Mouse (Mus musculus) stomach, postnatal 0 days (tissue): ENCODE results near the gene Golga4. TPM values are rescaled to one million over a fixed set of nuclear protein-coding genes. Genes with fewer than 3 reads are reported as not detected.

Experiments used
- ATAC-seq: fragments of 200-750 bp; cut with Nextera tagmentation; 2 replicates; pipeline ENCODE4 v1.8.0; 2017; ENCODE audit not compliant: low FRiP score, low TSS enrichment
- DNase-seq: peaks from one replicate; pipeline ENCODE4 v3.0.0-alpha.2; 2016; ENCODE audit warnings: low spot score
- H3K27ac ChIP-seq: fragments of 300-500 bp; sonication (generic); replicated peaks from 2 replicates; pipeline ENCODE4 v1.5.1; 2014; ENCODE audit warnings: mild to moderate bottlenecking, control low read depth
- H3K27me3 ChIP-seq: fragments of 300-500 bp; sonication (generic); 2 replicates; pipeline ENCODE4 v1.6.1; 2014; ENCODE audit warnings: low read length; ENCODE audit not compliant: control insufficient read depth, insufficient read depth
- H3K36me3 ChIP-seq: fragments of 300-500 bp; sonication (generic); 2 replicates; pipeline ENCODE4 v1.6.1; 2014; ENCODE audit warnings: low read length, mixed read lengths; ENCODE audit not compliant: control insufficient read depth, insufficient read depth
- H3K4me1 ChIP-seq: fragments of 300-500 bp; sonication (generic); replicated peaks from 2 replicates; pipeline ENCODE4 v1.6.1; 2014; ENCODE audit warnings: antibody characterized with exemption; ENCODE audit not compliant: control insufficient read depth, insufficient read depth
- H3K4me2 ChIP-seq: fragments of 300-500 bp; sonication (generic); replicated peaks from 2 replicates; pipeline ENCODE4 v1.6.1; 2014; ENCODE audit warnings: low read depth, mild to moderate bottlenecking, control low read depth, moderate library complexity
- H3K4me3 ChIP-seq: fragments of 300-500 bp; sonication (generic); 2 replicates; pipeline ENCODE4 v1.5.1; 2014; ENCODE audit warnings: low read depth, low read length, control low read depth
- H3K9ac ChIP-seq: fragments of 300-500 bp; sonication (generic); 2 replicates; pipeline ENCODE4 v1.6.1; 2014; ENCODE audit warnings: mild to moderate bottlenecking, low read length, control low read depth, mixed read lengths
- H3K9me3 ChIP-seq: fragments of 300-500 bp; sonication (generic); 2 replicates; pipeline ENCODE4 v1.6.1; 2016; ENCODE audit warnings: low read length; ENCODE audit not compliant: control insufficient read depth
- CTCF ChIP-seq: IDR thresholded peaks from 2 replicates; pipeline ENCODE4 v1.5.1; 2016; ENCODE audit warnings: antibody characterized with exemption, low read depth, mild to moderate bottlenecking, moderate library complexity
- EP300 ChIP-seq: optimal IDR thresholded peaks from 2 replicates; pipeline ENCODE3; 2016; ENCODE audit warnings: antibody characterized with exemption
- WGBS: fragments of 180-500 bp; shearing (Covaris S2); extraction: QIAGEN DNeasy Blood & Tissue Kit; methylation state at CpG from one replicate; pipeline ENCODE4 v1.1.7; 2014; 5-methylcytosine and 5-hydroxymethylcytosine counted together
- polyA plus RNA-seq: library from polyadenylated mRNA; unstranded; fragments of >200 nt; fragmentation: Nextera tagmentation; extraction: Ambion mirVana; gene quantifications from 2 replicates; pipeline ENCODE4 v1.2.1, GENCODE M21; 2015

Golga4 gene
- polyA plus RNA-seq, 1 experiment from 2014 or later = 34.2 TPM

DNA sequence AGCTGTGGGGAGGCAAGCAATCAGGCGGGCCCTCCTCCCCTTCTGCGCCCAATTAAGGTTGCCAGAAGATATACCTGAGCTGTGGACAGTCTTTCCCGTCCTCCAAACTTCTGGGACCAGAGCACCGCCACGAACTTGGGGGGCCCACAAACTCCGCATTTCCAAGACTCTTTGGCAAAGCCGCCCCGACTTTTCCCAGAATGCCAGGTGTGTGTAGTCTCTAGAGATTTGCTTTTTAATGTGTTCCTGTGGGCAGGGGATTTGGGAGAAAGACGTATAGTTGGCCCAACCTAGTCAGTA, 19.0 kb upstream of the Golga4 start:
- H3K36me3 ChIP-seq = no peaks in the 10 kb centered on the region
- no peak overlapping the region for H3K4me3 ChIP-seq
- H3K4me2 ChIP-seq = no peak overlapping the region
- 5% methylated on average over 8 of the region's 9 CpGs for WGBS
- H3K9ac ChIP-seq = no peak overlapping the region
- no peaks in the 10 kb centered on the region for H3K9me3 ChIP-seq
- ATAC-seq (no peak), DNase-seq (no peak)
- peaks cover 3% of the 10 kb centered on the region for H3K4me1 ChIP-seq
- TF ChIP-seq EP300 (no peak), CTCF (no peak)
- H3K27me3 ChIP-seq = peaks cover 15% of the 10 kb centered on the region
- no peak overlapping the region for H3K27ac ChIP-seq

DNA sequence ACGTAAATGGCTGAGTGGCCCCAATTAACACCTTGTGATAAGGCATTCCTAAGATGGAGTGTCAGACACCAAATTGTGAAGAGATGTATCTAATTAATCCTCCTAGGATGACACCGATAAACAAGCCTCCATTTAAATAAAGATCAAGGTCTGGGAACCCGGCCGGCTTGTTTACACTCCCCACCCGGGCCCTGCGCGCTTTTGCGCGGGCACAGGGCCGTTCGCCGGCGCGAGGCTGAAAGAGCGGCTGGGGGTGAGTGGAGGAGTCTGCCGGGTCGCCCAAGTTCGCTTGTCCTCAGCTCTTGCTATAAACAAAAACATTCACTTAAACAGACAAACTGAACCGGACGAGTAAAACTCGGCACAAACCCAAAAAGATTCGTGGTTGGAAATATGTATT, 18.4 kb upstream of the Golga4 start:
- Histone ChIP-seq H3K27me3 (peaks cover 11% of the 10 kb centered on the region), H3K4me1 (peaks cover 3% of the 10 kb centered on the region), H3K36me3 (no peaks in the 10 kb centered on the region), H3K9ac (no peak overlapping the region), H3K27ac (no peak overlapping the region), H3K4me2 (peak overlapping the region; percentile 60), H3K4me3 (peak overlapping the region; percentile 35), H3K9me3 (no peaks in the 10 kb centered on the region)
- ATAC-seq (no peak), DNase-seq (no peak)
- 2% methylated on average over 22 of the region's 22 CpGs for WGBS
- TF ChIP-seq EP300 (no peak), CTCF (no peak)

DNA sequence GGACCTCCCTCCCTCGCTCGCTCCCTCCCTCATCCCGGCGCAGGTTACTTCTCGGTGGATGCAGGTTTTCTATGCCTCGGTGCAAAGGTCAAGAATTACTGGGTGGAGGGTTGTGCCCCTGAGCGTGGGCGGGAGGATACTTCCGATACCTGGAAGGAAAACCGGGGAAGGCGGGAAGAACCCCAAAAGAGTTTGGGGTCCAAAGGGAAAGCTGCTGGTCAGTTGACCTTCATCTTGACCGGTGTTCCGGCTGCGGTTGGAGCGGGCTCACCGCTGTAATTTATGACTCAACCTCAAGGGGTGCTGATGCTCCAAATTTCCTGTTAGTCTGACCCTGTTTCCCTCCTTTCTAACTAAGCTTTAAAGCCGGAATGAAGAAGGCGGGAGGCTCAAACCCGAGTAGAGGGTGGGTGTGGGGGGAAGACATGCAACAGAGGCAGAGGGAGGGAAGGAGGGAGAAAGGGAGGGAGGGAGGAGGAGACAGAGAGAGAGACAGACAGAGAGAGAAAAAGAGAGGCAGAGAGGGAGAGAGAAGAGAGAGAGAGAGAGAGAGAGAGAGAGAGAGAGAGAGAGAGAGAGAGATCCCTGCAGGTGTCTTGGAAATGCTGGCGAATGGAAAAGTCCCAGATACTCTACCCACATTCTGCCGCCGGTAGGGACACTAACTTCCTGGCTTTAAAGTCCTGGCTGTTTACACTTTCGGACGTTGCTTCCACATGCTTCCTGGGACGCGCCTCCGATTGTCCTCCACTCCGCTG, 17.8 kb upstream of the Golga4 start:
- Histone ChIP-seq H3K4me3 (peak overlapping the region; percentile 35), H3K9ac (no peak overlapping the region), H3K9me3 (no peaks in the 10 kb centered on the region), H3K27me3 (peaks cover 11% of the 10 kb centered on the region), H3K36me3 (no peaks in the 10 kb centered on the region), H3K4me1 (peaks cover 3% of the 10 kb centered on the region), H3K4me2 (peak overlapping the region; percentile 60), H3K27ac (no peak overlapping the region)
- peak; percentile 61 for TF ChIP-seq CTCF
- TF ChIP-seq EP300 = no peak
- WGBS = 1% methylated on average over 28 of the region's 28 CpGs
- DNase-seq (peak; percentile 65), ATAC-seq (no peak)

DNA sequence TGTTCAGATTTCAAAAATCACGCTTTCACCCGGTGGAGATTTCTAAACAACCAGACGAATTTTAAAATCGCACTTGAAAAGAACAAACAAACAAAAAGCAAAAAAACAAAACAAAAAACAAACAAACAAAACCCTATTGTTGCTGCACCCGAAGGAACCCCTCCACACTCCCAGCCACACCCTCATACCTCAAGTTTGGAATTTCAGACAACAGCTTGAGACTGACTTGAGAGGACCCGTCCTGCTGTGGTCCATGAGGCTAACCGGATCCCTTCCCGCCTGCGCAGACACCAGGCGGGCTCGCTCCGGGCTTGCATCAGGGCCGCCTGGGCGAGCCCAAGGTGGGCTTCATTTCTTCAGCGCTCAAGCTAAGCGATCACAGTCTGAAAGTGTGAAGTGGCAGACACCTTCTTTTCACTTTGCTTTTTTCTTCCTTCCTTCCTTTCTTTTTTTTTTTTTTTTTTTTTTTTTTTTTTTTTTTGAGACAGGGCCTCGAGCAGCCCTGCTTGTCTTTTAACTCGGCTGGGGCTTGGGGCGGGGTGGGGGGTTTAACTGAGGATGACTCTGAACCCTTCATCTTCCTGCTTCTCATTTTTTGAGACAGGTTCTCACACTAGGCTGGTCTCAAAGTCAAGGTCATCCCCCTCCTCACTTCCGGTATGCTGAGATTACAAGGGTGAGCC, 17.0 kb upstream of the Golga4 start:
- Histone ChIP-seq H3K4me3 (peak overlapping the region; percentile 35), H3K27me3 (peaks cover 11% of the 10 kb centered on the region), H3K9me3 (no peaks in the 10 kb centered on the region), H3K4me2 (peak overlapping the region; percentile 60), H3K27ac (no peak overlapping the region), H3K36me3 (no peaks in the 10 kb centered on the region), H3K9ac (no peak overlapping the region), H3K4me1 (peaks cover 3% of the 10 kb centered on the region)
- no peak for DNase-seq
- no peak; the same call in 1 of the 2 replicates for ATAC-seq
- TF ChIP-seq CTCF (no peak), EP300 (no peak)
- 2% methylated on average over 20 of the region's 20 CpGs for WGBS

DNA sequence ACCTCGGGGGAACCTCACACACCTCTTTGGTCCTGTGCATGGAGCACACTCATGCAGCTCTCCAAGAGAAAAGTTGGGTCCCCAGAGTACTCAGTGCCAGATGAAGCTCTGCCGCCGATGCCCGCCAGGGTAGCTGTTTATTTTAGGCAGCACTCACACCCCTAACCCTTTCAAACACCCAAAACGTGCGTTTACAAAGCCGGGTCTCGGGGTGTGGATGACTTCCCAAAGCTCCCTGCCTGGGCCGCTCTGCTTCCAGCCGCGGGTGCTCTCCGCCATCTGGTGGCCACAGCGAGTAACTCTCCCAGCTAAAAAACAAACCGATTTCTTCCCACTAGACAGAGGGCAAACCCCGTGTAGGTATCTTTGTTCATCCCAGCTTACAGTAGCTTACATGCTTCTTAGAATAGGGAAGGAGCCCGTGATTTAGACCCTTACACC, 16.5 kb upstream of the Golga4 start:
- H3K27me3 ChIP-seq = peaks cover 11% of the 10 kb centered on the region

DNA sequence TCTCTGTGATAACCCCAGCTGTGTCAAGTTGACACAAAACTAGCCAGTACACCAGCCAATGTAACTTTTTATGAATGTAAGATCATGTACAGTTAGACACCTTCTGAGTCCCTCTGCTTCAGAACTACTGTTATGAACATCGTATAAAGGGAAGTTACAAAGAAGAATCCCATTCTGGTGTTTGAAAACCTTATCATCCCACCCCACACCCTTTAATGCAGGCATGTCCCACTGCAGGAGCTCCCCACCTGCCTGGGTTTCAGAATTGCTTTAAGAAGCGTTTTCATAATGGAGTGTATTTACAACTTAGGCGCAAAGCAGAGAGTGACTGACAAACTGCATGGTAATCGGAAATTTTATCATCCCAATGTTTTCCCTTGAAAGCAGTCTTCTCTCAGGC, 14.9 kb upstream of the Golga4 start:
- WGBS = 75% methylated on average over 4 of the region's 4 CpGs

More for the DNA sequence above, 16.5 kb upstream of the Golga4 start:
- Histone ChIP-seq H3K4me3 (peak overlapping the region; percentile 19; the same call in 1 of the 2 replicates), H3K27ac (no peak overlapping the region), H3K4me1 (peaks cover 3% of the 10 kb centered on the region), H3K9ac (no peak overlapping the region), H3K4me2 (peak overlapping the region; percentile 60), H3K9me3 (no peaks in the 10 kb centered on the region), H3K36me3 (no peaks in the 10 kb centered on the region)
- ATAC-seq (peak; percentile 58), DNase-seq (peak; percentile 81)
- peak; percentile 94 for TF ChIP-seq CTCF
- TF ChIP-seq EP300 = no peak
- WGBS = under 1% methylated on average over 16 of the region's 16 CpGs

More for the DNA sequence above, 14.9 kb upstream of the Golga4 start:
- Histone ChIP-seq H3K4me2 (no peak overlapping the region), H3K9ac (no peak overlapping the region), H3K4me3 (no peak overlapping the region), H3K27me3 (peaks cover 7% of the 10 kb centered on the region; the same call in 1 of the 2 replicates), H3K36me3 (no peaks in the 10 kb centered on the region), H3K27ac (no peak overlapping the region), H3K4me1 (peaks cover 3% of the 10 kb centered on the region), H3K9me3 (no peaks in the 10 kb centered on the region)
- ATAC-seq (no peak), DNase-seq (no peak)
- no peak for TF ChIP-seq CTCF
